Mouse (Mus musculus): Measurements from ENCODE around the gene Rab36. TPM values are rescaled to one million over a fixed set of nuclear protein-coding genes. Genes with fewer than 3 reads are reported as not detected.
"Not testable (repeated sequence)": the region's sequence is repeated elsewhere in the genome, so short reads cannot be mapped to it uniquely, and the experiment has no call there.

The Rab36 gene
- total RNA-seq, 2 experiments from 2014 or later, result 39.1 to 41.8 TPM

GRCm38 (mm10) chr10:75031345-75032114 is 5.3 kb upstream of the Rab36 start:
- intact Hi-C loops (cut with DNase I), result no loop called here

DNA sequence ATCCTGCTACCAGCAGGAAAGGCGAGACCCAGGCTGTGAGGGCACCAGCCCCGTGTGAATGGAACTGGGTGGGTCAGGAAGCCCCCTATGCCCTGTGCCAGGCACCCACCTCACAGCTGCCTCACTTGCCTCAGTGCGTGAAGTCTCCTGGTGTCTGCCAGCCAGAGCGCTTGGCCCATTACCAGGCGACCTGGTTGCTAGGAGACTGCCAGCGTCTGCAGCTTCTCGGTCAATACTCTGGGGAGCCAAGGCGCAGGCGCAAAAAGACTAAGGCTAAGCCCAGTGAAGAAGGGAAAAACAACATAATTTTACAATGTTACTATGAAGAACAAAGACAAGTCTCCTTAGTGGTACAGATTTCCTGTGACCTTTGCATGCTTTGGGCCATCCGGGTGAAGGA is 4.5 kb upstream of the Rab36 start, which contains the start of gene Rsph14:
TSS of gene Rsph14 (minus strand) at position 192 of the 400 bp plus-strand sequence.
- intact Hi-C loops (cut with DNase I), result no loop called here
- DNase-seq (ENCODE audit: extremely low spot score in 1 of 2, low spot score in 2 of 2), result peak; percentile 87 to 91

More at GRCm38 (mm10) chr10:75031345-75032114, 5.3 kb upstream of the Rab36 start:
- no peak for DNase-seq (ENCODE audit: extremely low spot score in 1 of 2, low spot score in 2 of 2)

DNA sequence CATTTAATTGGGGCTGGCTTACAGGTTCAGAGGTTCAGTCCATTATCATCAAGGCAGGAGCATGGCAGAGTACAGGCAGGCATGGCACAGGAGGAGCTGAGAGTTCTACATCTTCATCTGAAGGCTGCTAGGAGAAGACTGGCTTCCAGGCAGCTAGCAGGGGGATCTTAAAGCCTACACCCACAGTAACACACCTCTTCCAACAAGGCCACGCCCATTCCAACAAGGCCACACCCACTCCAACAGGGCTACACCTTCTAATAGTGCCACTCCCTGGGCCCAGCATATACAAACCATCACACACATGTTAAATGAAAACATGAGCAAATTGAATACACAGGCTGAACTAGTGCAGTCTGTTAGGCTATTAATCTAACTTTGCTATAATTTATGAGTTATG is 5.2 kb downstream of the Rab36 start:
- intact Hi-C loops (cut with DNase I); DNase-seq (ENCODE audit: extremely low spot score in 1 of 2, low spot score in 2 of 2): not testable (repeated sequence)

GRCm38 (mm10) chr10:75044459-75044858 is 7.6 kb downstream of the Rab36 start:
- intact Hi-C loops (cut with DNase I), result no loop called here
- DNase-seq (ENCODE audit: extremely low spot score in 1 of 2, low spot score in 2 of 2), result no peak

DNA sequence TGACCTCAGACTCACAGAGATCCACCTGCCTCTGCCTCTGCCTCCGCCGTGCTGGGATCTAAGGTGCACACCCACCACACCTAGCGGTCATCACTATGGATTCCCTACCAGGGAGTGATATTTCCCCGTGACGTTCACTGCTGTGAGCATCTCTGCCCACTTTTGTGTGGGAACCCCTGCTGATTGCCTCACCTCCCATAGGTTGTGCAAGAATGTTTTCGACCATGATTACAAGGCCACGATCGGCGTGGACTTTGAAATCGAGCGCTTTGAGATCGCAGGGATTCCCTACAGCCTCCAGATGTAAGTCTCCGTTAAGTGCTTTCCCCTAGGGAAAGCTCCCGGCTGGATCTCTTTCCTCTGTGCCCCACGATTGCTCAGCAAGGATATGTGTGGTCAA is 9.0 kb downstream of the Rab36 start:
- intact Hi-C loops (cut with DNase I), result no loop called here
- DNase-seq (ENCODE audit: extremely low spot score in 1 of 2, low spot score in 2 of 2), result no peak

DNA sequence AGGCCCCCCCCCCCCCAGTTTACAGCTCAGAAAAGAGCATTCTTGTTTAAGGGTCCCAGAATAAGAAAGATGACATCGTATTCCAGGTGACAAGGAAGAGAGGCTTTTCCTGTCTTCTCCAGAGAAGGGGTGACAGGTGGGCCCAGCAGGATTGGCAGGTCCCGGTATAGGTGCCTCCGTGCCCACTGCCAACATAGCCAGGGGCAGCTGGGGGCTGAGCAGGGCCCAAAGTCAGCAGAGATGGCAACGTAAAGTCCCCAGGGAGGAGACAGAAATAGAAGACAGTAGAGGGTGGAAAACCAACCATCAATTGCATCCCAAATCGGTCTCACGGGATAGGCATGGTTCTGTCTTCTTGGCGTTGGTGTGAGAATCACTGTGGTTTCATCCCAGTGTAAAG is 11.9 kb downstream of the Rab36 start:
- no peak for DNase-seq (ENCODE audit: extremely low spot score in 1 of 2, low spot score in 2 of 2)
- intact Hi-C loops (cut with DNase I), result no loop called here

DNA sequence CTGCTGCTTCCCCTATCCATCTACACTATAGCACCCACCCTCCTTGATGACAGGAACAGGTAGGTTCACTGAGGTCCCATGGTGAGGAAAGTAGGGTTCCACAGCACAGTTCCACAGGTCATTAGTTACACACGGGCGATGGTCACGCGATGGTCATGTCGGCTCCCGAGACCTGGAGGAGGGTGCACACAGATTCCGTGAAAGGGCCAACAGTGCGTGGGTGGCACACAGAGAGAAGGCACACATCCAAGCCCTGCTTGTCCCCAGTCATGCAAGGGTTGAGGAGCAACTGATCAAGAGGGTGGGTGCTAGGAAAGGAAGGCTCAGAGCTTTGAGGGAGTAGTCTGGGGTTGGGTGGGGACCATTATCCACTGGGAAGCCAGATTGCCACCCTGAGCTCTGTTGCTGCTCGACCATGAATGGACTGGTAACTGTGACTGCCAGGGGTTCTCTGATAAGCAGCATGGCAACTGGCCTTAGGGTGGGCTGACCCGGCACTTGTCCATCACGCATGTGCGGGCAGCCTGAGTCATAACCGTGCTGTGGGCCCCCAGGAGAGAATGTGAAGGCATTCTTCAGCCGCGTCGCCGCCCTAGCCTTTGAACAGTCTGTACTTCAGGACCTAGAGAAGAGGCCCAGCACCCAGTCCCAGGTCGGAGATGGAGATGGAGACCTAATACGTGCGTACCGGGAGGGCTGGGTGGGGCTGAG is 14.7 kb downstream of the Rab36 start:
- intact Hi-C loops (cut with DNase I), result no loop called here
- DNase-seq (ENCODE audit: extremely low spot score in 1 of 2, low spot score in 2 of 2), result no peak

DNA sequence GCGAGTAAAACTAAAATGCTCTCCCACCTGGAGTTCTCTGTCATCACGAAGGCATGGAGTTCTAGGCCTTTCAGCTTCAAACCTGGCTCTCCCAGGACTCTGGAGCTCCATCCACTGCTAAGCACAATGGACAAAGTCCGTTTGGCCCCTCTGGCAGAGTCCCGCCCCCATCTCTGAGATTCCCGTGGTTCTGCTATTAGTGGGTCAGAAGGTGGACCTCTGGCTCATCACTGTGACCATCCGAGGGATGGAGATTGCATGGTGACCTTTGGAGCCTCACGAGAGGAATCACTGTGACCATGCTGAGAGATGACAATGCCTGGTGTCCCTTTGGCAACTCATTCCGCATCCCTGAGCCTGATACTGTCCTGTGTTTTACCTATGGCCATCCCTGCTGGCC is 16.0 kb downstream of the Rab36 start:
- no peak for DNase-seq (ENCODE audit: extremely low spot score in 1 of 2, low spot score in 2 of 2)
- intact Hi-C loops (cut with DNase I), result no loop called here

GRCm38 (mm10) chr10:75053655-75054054 is 16.8 kb downstream of the Rab36 start:
- intact Hi-C loops (cut with DNase I), result no loop called here

DNA sequence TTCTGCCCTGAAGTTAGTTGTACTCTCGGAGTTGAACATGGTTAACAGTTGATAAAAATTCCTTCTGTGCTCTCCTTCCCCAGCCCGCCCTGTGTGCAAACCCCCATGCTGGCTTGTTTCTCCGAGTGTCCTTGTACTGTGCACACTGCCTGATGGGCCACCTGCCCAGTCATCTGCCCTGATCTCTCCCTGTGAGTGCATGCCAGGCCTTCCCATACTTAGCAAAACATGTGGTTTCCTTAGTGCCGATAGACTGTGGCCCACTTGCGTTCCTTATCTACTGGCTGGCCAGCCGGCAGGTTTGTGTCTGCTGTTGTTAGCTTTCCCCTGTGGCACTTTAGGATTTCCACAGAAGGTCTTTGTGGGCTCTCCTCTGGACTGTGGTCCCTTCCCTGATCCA is 17.3 kb downstream of the Rab36 start:
- DNase-seq (ENCODE audit: extremely low spot score in 1 of 2, low spot score in 2 of 2), result no peak
- intact Hi-C loops (cut with DNase I), result no loop called here

More at GRCm38 (mm10) chr10:75053655-75054054, 16.8 kb downstream of the Rab36 start:
- no peak for DNase-seq (ENCODE audit: extremely low spot score in 1 of 2, low spot score in 2 of 2)

GRCm38 (mm10) chr10:75055672-75056071 is 18.8 kb downstream of the Rab36 start:
- intact Hi-C loops (cut with DNase I), result no loop called here
- no peak for DNase-seq (ENCODE audit: extremely low spot score in 1 of 2, low spot score in 2 of 2)

DNA sequence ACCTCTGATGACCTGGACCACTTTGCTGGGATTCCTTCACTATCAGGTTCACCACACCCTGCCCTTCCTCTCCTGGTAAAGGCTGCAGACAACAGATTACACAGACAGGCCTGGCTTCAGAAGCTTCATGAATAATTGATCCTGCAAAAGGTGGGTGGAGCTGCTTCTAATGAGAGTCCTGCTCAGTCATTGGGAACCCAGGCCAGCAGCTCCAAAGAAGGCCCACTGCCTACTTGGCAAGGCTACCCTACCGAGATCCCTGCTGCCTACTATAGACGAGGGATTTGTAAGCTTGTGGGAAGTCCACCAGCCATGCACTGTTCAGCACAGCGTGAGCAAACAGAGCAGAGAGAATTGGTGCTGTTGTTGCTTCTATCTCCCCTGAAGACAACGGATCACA is 19.4 kb downstream of the Rab36 start:
- intact Hi-C loops (cut with DNase I), result no loop called here
- no peak for DNase-seq (ENCODE audit: extremely low spot score in 1 of 2, low spot score in 2 of 2)

GRCm38 (mm10) chr10:75058336-75058735 is 21.5 kb downstream of the Rab36 start:
- DNase-seq (ENCODE audit: extremely low spot score in 1 of 2, low spot score in 2 of 2), result no peak
- intact Hi-C loops (cut with DNase I), result no loop called here

- no peak for DNase-seq (ENCODE audit: extremely low spot score in 1 of 2, low spot score in 2 of 2)
- intact Hi-C loops (cut with DNase I), result loop anchor here (1.0 kb wide), 1 partner anchor 92 kb away; no protein-coding TSS in a partner anchor
Measured at GRCm38 (mm10) chr10:75058761-75059395, 22.0 kb downstream of the Rab36 start.

DNA sequence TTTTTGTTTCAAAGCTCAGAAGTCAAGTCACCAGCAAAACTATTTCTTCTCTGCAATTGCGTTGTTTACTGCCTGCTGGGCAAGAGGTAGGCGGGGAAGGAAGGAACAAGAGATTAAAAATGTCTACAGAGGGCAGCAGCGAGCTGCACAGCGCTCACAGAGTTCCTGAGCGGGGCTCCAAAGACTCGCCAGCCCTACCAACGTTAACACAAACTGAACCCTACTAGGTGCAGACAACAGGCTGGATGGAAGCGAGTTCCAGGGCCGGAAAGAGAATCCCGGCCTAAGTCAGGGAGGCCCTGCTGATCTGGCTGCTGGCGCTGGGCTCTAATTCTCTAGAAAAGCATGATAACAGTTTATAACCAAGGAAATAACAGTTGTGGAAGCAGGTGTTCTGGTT is 22.5 kb downstream of the Rab36 start:
- intact Hi-C loops (cut with DNase I), result loop anchor here (1.0 kb wide), 1 partner anchor 92 kb away; no protein-coding TSS in a partner anchor
- peak; percentile 72 to 75 for DNase-seq (ENCODE audit: extremely low spot score in 1 of 2, low spot score in 2 of 2)

GRCm38 (mm10) chr10:75060217-75060842 is 23.5 kb downstream of the Rab36 start, which contains the start of gene Bcr:
Gene Bcr, plus strand, starts transcription at chr10:75060592.
- intact Hi-C loops (cut with DNase I), result loop anchor here (5.0 kb wide), 1 partner anchor 42 kb away; no protein-coding TSS in a partner anchor
- peak; percentile 60 to 90 for DNase-seq (ENCODE audit: extremely low spot score in 1 of 2, low spot score in 2 of 2)

GRCm38 (mm10) chr10:75060843-75061235 is 24.0 kb downstream of the Rab36 start:
- intact Hi-C loops (cut with DNase I), result loop anchor here (5.0 kb wide), 1 partner anchor 41 kb away; no protein-coding TSS in a partner anchor
- no peak for DNase-seq (ENCODE audit: extremely low spot score in 1 of 2, low spot score in 2 of 2)

- intact Hi-C loops (cut with DNase I), result loop anchor here (5.0 kb wide), 1 partner anchor 41 kb away; no protein-coding TSS in a partner anchor
- peak in 1 of 2 experiments; percentile 52 for DNase-seq (ENCODE audit: extremely low spot score in 1 of 2, low spot score in 2 of 2)
Measured at GRCm38 (mm10) chr10:75061341-75062188, 24.7 kb downstream of the Rab36 start.
